Mouse (Mus musculus) activated CD4-positive, CD25-positive, alpha-beta regulatory T cell, adult 4 months (primary cell): ENCODE data around the gene Ak4. TPM values are rescaled to one million over a fixed set of nuclear protein-coding genes. Genes with fewer than 3 reads are reported as not detected.
"Not testable (repeated sequence)": the region's sequence is repeated elsewhere in the genome, so short reads cannot be mapped to it uniquely, and the experiment has no call there.

Source experiments
- ATAC-seq: one replicate; pipeline ENCODE4 v1.8.0; 2017
- polyA plus RNA-seq, 2 experiments: library from polyadenylated mRNA; unstranded; fragments of 100-300 nt; shearing (Covaris generic); gene quantifications; one replicate each; pipeline ENCODE4 v1.2.1; 2017

The Ak4 gene
- polyA plus RNA-seq, 2 experiments from 2014 or later: 0.59 TPM; not detected in 1

- no peak for ATAC-seq
Observed at GRCm38 (mm10) chr4:101424495-101424894, 5.4 kb downstream of the Ak4 start.

- no peak for ATAC-seq
Observed at GRCm38 (mm10) chr4:101425119-101425518, 6.0 kb downstream of the Ak4 start.

GRCm38 (mm10) chr4:101425666-101426065, 6.6 kb downstream of the Ak4 start:
- ATAC-seq: no peak

DNA sequence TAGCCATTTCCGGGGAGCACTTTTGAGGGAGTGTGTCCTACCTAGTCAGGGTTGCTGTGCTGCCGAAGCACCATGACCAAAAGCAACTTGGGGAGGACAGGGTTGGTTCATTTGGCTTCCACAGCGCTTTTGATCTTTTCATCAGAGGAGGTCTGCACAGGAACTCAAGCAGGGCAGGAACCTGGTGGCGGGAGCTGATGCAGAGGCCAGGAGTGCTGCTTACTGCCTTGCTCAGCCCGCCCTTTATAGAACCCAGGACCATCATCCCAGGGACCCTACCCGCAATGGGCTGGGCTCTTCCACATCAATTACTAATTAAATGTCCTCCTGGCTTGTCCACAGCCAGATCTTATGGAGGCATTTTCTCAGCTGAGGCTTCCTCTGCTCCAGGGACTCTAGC, 7.5 kb downstream of the Ak4 start:
- ATAC-seq: no peak

- ATAC-seq: no peak
Observed at GRCm38 (mm10) chr4:101427886-101428680, 9.0 kb downstream of the Ak4 start.

DNA sequence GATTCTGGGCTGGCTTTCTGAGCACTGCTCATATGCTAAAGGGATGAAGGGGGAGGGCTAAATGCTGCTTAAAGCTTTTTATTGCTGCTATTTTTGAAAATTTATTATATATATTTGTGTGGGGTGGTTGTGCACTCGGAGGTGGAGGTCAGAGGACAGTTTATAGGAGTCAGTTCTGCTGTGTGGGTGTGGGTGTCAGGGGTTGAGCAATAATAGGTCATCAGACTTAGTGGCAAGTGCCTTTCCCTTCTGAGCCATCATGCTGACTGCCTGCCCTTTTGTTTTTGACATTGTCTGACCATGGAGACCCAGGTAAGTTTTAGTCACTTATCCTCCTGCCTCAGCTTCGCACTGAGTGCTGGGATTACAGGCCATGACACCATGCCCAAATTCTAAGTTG, 10.0 kb downstream of the Ak4 start:
- ATAC-seq: no peak

DNA sequence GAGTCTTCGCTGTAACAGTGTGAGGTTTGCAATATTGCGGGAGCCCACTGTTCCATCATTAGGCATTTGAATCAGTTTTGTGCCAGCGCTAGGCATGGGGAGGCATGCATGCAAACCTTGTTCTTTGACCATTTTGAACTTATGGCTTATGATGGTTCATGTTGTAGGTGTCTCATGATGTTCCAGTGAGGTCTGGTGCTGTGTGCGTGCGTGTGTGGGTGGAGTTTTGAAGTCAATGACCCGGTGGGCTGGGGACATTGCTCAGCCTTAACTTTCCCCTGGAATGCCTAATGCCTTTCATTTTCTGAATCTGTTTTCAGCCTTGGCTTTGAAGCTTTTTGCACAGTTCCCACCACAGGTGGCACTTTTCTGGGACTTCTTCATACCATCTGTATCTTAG, 10.9 kb downstream of the Ak4 start:
- no peak for ATAC-seq

GRCm38 (mm10) chr4:101436761-101437512, 17.9 kb downstream of the Ak4 start:
- ATAC-seq: no peak

- ATAC-seq: no peak
Observed at GRCm38 (mm10) chr4:101438271-101438670, 19.2 kb downstream of the Ak4 start.

DNA sequence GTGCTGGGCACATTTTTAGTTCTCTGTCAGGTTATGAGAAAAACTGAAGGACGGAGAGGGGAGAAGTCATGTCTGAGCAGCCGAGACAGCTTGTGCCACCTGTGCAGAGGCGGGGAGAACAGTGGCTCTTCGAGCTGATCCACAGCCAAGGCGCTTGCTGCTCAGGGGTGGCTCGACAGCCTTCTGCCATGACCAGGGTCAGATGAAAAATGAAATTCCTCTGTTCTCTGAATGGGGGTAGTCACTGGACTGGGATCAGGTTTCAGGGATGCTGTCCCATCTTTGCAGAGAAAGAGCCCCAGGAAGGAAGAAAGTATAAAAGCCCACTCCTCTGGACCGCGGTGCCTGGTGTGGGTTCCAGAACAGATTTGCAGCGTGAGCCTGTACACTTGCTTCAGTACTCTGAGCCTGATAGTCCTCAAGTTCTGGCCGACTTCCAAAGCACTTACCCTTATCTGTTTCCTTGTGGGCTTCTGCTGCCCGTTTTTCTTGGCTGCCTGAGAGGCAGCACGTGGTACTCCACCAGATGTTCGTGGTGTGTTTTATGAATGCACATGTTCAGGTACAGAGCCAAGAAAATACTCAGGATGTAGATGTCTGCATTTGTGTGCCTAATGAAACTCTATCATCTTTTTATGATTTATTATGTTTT, 20.8 kb downstream of the Ak4 start:
- ATAC-seq: no peak

- ATAC-seq: no peak
Observed at GRCm38 (mm10) chr4:101442791-101443190, 23.7 kb downstream of the Ak4 start.

- ATAC-seq: no peak
Observed at GRCm38 (mm10) chr4:101443419-101443991, 24.4 kb downstream of the Ak4 start.

DNA sequence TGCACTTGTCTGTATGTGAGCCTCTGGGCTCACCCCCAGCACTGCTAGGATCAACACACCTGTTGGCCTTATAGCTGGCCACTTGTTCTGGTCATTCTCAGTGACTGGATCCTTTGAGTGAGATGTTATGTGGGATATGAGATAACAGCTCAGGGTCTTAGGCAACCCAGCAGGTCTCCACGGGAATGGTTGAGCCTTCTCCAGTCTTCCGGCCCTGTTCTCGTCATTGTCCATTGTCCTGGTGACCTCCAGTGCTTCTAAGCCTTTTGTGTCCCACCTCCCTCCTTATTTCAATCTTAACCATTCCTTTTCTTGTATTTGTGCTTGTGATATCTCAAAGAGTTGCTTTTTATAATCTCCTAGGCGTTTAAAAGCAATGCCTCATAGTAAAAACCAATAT, 26.6 kb downstream of the Ak4 start:
- no peak for ATAC-seq

DNA sequence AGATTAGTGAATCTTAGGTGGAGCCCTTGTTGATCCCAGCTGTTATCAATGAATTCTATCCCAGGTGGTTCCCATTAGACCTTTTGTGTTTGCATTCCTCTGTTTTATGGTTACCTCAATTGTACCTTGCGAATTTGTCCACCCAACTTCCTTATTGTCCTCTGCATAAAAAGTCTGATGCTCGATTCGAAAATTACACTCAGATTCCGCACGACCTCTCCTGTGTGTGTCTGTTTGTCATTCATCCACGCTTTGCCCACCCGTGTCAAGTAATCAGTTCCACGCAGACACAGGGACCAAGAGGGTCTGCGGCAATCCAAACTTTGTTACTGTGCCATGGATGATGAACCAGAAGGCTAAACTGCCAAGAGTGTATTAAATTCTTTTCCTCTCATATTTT, 27.5 kb downstream of the Ak4 start:
- ATAC-seq: not testable (repeated sequence)

DNA sequence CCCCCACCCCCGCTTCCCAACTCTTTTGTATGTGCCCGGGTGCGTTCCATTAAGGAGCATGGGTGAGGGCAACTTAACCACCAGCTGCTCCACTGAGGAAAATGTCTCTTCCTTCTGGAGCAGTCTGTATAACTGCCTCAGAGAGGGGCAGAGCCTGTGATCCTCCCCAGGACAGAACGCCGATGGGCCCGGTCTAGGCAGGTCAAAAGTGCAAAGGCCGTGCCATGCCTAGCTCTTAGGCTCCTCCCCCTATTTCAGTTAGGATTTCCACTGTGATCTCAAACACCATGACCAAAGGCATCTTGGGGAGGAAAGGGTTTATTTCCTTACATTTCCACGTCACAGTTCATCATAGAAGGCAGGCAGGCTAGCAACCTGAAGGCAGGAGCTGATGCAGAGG, 29.6 kb downstream of the Ak4 start:
- ATAC-seq: no peak

DNA sequence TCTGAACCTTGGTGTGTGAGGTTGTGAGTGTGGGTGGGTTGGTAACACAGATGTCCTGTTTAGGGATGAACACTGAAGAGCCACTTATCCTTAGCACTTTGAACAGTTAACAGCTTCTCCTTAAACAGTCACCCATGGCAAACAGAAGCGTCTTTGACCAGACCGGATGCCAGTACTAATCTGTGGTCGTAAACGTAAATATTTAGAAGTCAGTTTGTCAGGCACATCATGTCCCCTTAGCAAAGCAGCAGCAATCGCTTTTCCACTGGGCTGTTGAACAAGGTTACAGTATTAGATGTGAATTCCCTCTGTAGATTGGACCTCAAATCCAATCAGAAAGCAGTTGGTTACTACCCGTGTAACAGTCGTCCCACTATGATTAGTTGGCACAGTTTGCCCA, 30.3 kb downstream of the Ak4 start:
- no peak for ATAC-seq

DNA sequence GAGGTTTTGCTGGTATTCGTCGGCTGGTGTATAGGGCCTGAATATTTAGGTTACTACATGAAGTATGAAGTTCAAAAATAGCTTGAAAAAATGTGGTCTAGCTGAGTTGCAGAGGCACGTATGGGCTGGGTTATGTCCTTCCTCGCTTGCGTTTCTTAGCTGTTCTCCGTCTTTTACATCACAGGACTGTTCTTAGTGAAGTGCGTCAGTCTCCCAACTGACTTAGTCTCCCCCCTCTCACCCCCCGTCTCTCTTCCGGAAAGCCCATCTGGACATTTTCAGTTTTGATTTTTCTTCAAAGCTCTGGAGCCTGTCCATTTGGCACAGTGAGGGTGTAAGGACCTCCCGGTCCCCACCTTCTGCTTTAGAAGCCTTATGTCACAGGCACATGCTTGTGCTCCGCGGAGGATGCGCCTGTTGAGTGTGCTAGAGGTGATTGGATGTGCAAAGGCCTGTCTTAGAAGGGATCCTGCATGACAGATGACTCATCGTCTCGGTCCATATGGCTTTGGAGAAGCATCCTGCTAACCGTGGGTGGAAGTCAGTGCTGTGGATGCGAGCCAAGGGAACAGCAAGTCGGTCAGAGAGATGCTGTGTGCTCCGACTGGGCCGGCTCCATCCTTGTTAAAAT, 31.2 kb downstream of the Ak4 start:
- no peak for ATAC-seq

DNA sequence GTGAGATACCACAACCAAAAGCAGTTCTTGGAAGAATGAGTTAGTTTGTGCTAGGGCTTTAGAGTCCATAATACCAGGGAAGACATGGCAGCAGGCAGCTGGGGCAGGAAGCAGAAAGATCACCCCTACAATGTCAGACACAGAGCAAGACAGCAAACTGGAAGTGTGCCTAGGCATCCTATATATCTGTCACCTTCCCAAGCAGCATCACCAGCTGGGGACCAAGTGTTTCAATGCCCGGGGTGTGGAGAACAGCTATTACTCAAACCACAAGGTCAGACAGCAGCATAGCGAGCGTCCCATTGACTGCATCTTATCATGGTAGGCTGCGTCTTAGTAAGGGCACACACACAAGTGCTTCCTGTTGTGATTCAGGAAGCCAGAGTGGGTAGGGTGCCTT, 32.0 kb downstream of the Ak4 start:
- no peak for ATAC-seq

DNA sequence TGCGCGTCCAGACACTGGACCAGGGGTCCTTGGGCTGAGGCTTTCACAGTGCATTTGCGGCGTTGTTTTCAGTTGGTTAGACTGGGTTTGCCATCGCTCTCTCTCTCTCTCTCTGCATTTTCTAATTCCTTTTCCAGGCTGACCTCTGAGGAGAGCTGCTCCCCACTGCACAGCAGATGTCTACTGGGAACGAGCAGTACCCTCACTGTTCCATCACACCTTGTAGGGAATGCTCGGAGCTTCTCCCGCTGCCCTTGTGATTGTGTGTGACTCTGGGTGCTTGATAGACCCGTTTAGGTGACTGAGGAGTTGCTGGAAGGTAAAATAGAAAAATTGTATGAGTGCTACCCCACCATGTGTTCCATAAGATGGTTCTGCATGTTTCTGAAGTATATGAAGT, 33.8 kb downstream of the Ak4 start:
- ATAC-seq: no peak

DNA sequence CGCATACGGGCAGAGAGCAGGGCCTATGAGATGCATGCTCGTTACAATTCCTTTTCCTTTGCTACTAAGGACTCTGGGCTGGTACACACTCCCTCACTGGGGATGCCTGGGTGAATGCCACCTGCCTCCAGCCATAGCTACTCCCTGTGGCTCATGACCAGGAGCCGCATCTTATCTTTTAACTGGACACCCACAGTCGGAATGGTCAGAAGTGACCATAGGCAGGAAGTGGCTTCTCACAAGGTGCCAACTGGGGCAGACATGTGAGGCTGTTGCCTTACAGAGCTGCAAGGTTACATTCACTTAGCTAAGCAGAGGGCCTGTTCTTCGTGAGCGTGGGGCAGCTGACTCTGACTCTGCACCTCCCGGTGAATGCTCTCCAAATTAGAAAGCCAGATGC, 38.1 kb downstream of the Ak4 start:
- no peak for ATAC-seq

GRCm38 (mm10) chr4:101458341-101458740, 39.3 kb downstream of the Ak4 start:
- no peak for ATAC-seq

- no peak for ATAC-seq
Observed at GRCm38 (mm10) chr4:101459358-101459757, 40.3 kb downstream of the Ak4 start.

DNA sequence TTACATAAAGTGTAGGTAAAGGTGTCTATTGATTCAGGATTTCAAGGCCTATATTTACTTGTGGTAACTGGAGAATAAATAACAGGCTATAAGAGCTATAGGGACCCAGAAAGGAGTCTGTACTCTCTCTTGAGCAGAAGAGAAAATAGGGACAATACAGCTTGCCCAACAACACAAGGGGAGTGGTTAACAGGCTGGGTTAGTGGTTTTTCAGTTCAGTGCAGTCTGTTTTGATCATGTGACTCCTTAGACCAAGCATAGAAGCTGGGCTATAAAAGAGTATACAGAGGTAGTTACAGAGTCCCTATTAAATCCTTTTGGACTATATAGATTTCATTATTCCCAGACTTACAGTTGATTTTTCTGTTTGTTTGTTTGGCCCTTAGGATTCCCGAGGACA, 41.0 kb downstream of the Ak4 start:
- ATAC-seq: no peak
